Mouse (Mus musculus) stomach, postnatal 0 days (tissue): ENCODE data around the gene Stag1. TPM values are rescaled to one million over a fixed set of nuclear protein-coding genes. Genes with fewer than 3 reads are reported as not detected.

Experiments used
- ATAC-seq: fragments of 200-750 bp; cut with Nextera tagmentation; 2 replicates; pipeline ENCODE4 v1.8.0; 2017; ENCODE audit not compliant: low FRiP score, low TSS enrichment
- DNase-seq: peaks from one replicate; pipeline ENCODE4 v3.0.0-alpha.2; 2016; ENCODE audit warnings: low spot score
- H3K27ac ChIP-seq: fragments of 300-500 bp; sonication (generic); replicated peaks from 2 replicates; pipeline ENCODE4 v1.5.1; 2014; ENCODE audit warnings: mild to moderate bottlenecking, control low read depth
- H3K27me3 ChIP-seq: fragments of 300-500 bp; sonication (generic); 2 replicates; pipeline ENCODE4 v1.6.1; 2014; ENCODE audit warnings: low read length; ENCODE audit not compliant: control insufficient read depth, insufficient read depth
- H3K36me3 ChIP-seq: fragments of 300-500 bp; sonication (generic); 2 replicates; pipeline ENCODE4 v1.6.1; 2014; ENCODE audit warnings: low read length, mixed read lengths; ENCODE audit not compliant: control insufficient read depth, insufficient read depth
- H3K4me1 ChIP-seq: fragments of 300-500 bp; sonication (generic); replicated peaks from 2 replicates; pipeline ENCODE4 v1.6.1; 2014; ENCODE audit warnings: antibody characterized with exemption; ENCODE audit not compliant: control insufficient read depth, insufficient read depth
- H3K4me2 ChIP-seq: fragments of 300-500 bp; sonication (generic); replicated peaks from 2 replicates; pipeline ENCODE4 v1.6.1; 2014; ENCODE audit warnings: low read depth, mild to moderate bottlenecking, control low read depth, moderate library complexity
- H3K4me3 ChIP-seq: fragments of 300-500 bp; sonication (generic); 2 replicates; pipeline ENCODE4 v1.5.1; 2014; ENCODE audit warnings: low read depth, low read length, control low read depth
- H3K9ac ChIP-seq: fragments of 300-500 bp; sonication (generic); 2 replicates; pipeline ENCODE4 v1.6.1; 2014; ENCODE audit warnings: mild to moderate bottlenecking, low read length, control low read depth, mixed read lengths
- H3K9me3 ChIP-seq: fragments of 300-500 bp; sonication (generic); 2 replicates; pipeline ENCODE4 v1.6.1; 2016; ENCODE audit warnings: low read length; ENCODE audit not compliant: control insufficient read depth
- CTCF ChIP-seq: IDR thresholded peaks from 2 replicates; pipeline ENCODE4 v1.5.1; 2016; ENCODE audit warnings: antibody characterized with exemption, low read depth, mild to moderate bottlenecking, moderate library complexity
- EP300 ChIP-seq: optimal IDR thresholded peaks from 2 replicates; pipeline ENCODE3; 2016; ENCODE audit warnings: antibody characterized with exemption
- WGBS: fragments of 180-500 bp; shearing (Covaris S2); extraction: QIAGEN DNeasy Blood & Tissue Kit; methylation state at CpG from one replicate; pipeline ENCODE4 v1.1.7; 2014; 5-methylcytosine and 5-hydroxymethylcytosine counted together
- polyA plus RNA-seq: library from polyadenylated mRNA; unstranded; fragments of >200 nt; fragmentation: Nextera tagmentation; extraction: Ambion mirVana; gene quantifications from 2 replicates; pipeline ENCODE4 v1.2.1, GENCODE M21; 2015

The Stag1 gene
- polyA plus RNA-seq, 1 experiment from 2014 or later, result 25.0 TPM

- DNase-seq (no peak), ATAC-seq (no peak)
- Histone ChIP-seq H3K9ac (no peak overlapping the region), H3K27ac (no peak overlapping the region), H3K9me3 (no peaks in the 10 kb centered on the region), H3K27me3 (no peaks in the 10 kb centered on the region), H3K4me2 (no peak overlapping the region), H3K4me1 (no peaks in the 10 kb centered on the region), H3K4me3 (no peak overlapping the region), H3K36me3 (no peaks in the 10 kb centered on the region)
- TF ChIP-seq CTCF, result no peak
- TF ChIP-seq EP300, result no peak
- 85% methylated on average over 4 of the region's 4 CpGs for WGBS
Observed at GRCm38 (mm10) chr9:100926629-100927028, 329.0 kb downstream of the Stag1 start.

GRCm38 (mm10) chr9:100942042-100942441 is 344.4 kb downstream of the Stag1 start:
- H3K9me3 ChIP-seq, result no peaks in the 10 kb centered on the region
- TF ChIP-seq CTCF (no peak), EP300 (no peak)
- no peak overlapping the region for H3K4me2 ChIP-seq
- H3K4me1 ChIP-seq, result no peaks in the 10 kb centered on the region
- no peak overlapping the region for H3K27ac ChIP-seq
- H3K9ac ChIP-seq, result no peak overlapping the region
- H3K36me3 ChIP-seq, result peaks cover 2% of the 10 kb centered on the region; the same call in 1 of the 2 replicates
- ATAC-seq (no peak), DNase-seq (no peak)
- no peaks in the 10 kb centered on the region for H3K27me3 ChIP-seq
- no peak overlapping the region for H3K4me3 ChIP-seq
- 56% methylated on average over 2 of the region's 2 CpGs for WGBS

- DNase-seq (no peak), ATAC-seq (no peak)
- no peaks in the 10 kb centered on the region for H3K4me1 ChIP-seq
- H3K4me2 ChIP-seq, result no peak overlapping the region
- no peak overlapping the region for H3K9ac ChIP-seq
- no peaks in the 10 kb centered on the region for H3K9me3 ChIP-seq
- TF ChIP-seq CTCF (no peak), EP300 (no peak)
- H3K36me3 ChIP-seq, result peaks cover 5% of the 10 kb centered on the region; the same call in 1 of the 2 replicates
- no peaks in the 10 kb centered on the region for H3K27me3 ChIP-seq
- WGBS, result 85% methylated on average over 5 of the region's 5 CpGs
- no peak overlapping the region for H3K4me3 ChIP-seq
- no peak overlapping the region for H3K27ac ChIP-seq
Observed at GRCm38 (mm10) chr9:100944677-100945365, 347.2 kb downstream of the Stag1 start.

- Histone ChIP-seq H3K9me3 (no peaks in the 10 kb centered on the region), H3K27ac (no peak overlapping the region), H3K4me1 (no peaks in the 10 kb centered on the region), H3K27me3 (no peaks in the 10 kb centered on the region), H3K36me3 (peaks cover 10% of the 10 kb centered on the region; the same call in 1 of the 2 replicates), H3K4me2 (no peak overlapping the region), H3K4me3 (no peak overlapping the region), H3K9ac (no peak overlapping the region)
- peak; percentile 52 for DNase-seq
- no peak for TF ChIP-seq CTCF
- 19% methylated on average over 4 of the region's 4 CpGs for WGBS
- ATAC-seq, result no peak
Observed at GRCm38 (mm10) chr9:100951481-100951880, 353.9 kb downstream of the Stag1 start.

GRCm38 (mm10) chr9:100962903-100963427 is 365.4 kb downstream of the Stag1 start:
- H3K27ac ChIP-seq, result no peak overlapping the region
- H3K4me1 ChIP-seq, result no peaks in the 10 kb centered on the region
- DNase-seq (no peak), ATAC-seq (no peak)
- WGBS, result 78% methylated on average over 5 of the region's 5 CpGs
- H3K27me3 ChIP-seq, result no peaks in the 10 kb centered on the region
- H3K36me3 ChIP-seq, result no peaks in the 10 kb centered on the region
- H3K4me2 ChIP-seq, result no peak overlapping the region
- no peak overlapping the region for H3K4me3 ChIP-seq
- no peak for TF ChIP-seq CTCF
- TF ChIP-seq EP300, result no peak
- no peak overlapping the region for H3K9ac ChIP-seq
- H3K9me3 ChIP-seq, result no peaks in the 10 kb centered on the region

- H3K4me2 ChIP-seq, result no peak overlapping the region
Observed at GRCm38 (mm10) chr9:100963428-100963912, 365.9 kb downstream of the Stag1 start.

More at GRCm38 (mm10) chr9:100963428-100963912, 365.9 kb downstream of the Stag1 start:
- Histone ChIP-seq H3K9ac (no peak overlapping the region), H3K27me3 (no peaks in the 10 kb centered on the region), H3K4me3 (no peak overlapping the region), H3K4me1 (no peaks in the 10 kb centered on the region), H3K36me3 (no peaks in the 10 kb centered on the region), H3K9me3 (no peaks in the 10 kb centered on the region), H3K27ac (no peak overlapping the region)
- WGBS, result 74% methylated on average over 1 of the region's 1 CpGs
- DNase-seq (no peak), ATAC-seq (no peak)
- TF ChIP-seq EP300, result no peak
- no peak for TF ChIP-seq CTCF
